Mouse (Mus musculus): ENCODE results near the gene Bcam. TPM values are rescaled to one million over a fixed set of nuclear protein-coding genes. Genes with fewer than 3 reads are reported as not detected.

The Bcam gene
- polyA plus RNA-seq, 1 experiment from 2014 or later = 120 TPM

DNA sequence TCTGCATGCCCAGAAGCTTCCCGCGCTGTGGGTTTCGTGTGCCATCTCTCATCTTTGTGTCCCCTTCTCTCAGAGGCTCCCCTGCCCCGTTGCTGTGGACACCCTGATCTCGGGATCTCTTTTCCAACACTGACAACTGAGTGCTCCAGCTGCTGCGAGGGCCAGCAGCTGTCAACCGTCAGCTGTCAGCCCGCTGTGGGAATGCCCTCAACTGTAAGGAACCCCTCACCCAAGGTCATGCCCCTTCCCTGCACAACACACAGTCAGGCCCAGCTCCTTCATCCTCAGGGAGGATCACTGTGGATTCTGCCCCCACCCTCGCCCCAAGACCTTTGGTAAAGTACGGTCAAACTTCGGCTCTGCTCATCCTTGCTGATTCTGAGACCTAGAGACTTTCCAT lies 8.5 kb downstream of the Bcam start:
- peak; percentile 56; the same call in 1 of the 2 replicates for ATAC-seq (ENCODE audit: insufficient number of reproducible peaks, low FRiP score, low TSS enrichment, low read depth)
- H3K27me3 ChIP-seq = no peaks in the 10 kb centered on the region
- H3K9me3 ChIP-seq = no peaks in the 10 kb centered on the region
- H3K4me1 ChIP-seq = no peaks in the 10 kb centered on the region
- H3K27ac ChIP-seq = no peak overlapping the region
- H3K4me2 ChIP-seq = no peak overlapping the region
- H3K4me3 ChIP-seq = no peak overlapping the region
- H3K36me3 ChIP-seq = peaks cover 58% of the 10 kb centered on the region
- WGBS = 74% methylated on average over 11 of the region's 11 CpGs
- no peak overlapping the region for H3K9ac ChIP-seq

DNA sequence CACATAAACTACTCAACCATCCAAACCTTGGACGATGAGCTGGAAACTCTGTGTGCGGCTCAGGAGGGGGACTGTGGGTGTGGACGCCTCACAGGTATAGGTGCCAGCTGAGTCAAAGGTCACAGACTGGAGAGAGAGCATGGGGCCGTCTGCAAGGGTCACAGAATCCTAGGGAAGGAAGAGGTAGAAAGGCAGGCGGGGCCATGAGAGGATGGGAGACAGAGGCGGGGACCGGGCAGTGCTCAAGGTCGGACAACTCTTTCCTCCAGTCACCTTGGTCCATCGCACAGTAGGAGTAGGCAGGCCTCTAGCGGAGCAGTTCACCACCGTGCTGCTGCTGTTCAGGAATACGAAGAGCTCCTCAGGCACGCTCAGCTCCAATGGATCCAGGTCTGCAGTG lies 10.8 kb downstream of the Bcam start:
- Histone ChIP-seq H3K4me2 (no peak overlapping the region), H3K4me3 (no peak overlapping the region), H3K27ac (no peak overlapping the region), H3K9me3 (no peaks in the 10 kb centered on the region), H3K36me3 (peaks cover 52% of the 10 kb centered on the region), H3K4me1 (peaks cover 9% of the 10 kb centered on the region), H3K9ac (no peak overlapping the region), H3K27me3 (no peaks in the 10 kb centered on the region)
- ATAC-seq (ENCODE audit: insufficient number of reproducible peaks, low FRiP score, low TSS enrichment, low read depth) = no peak
- 85% methylated on average over 13 of the region's 13 CpGs for WGBS

DNA sequence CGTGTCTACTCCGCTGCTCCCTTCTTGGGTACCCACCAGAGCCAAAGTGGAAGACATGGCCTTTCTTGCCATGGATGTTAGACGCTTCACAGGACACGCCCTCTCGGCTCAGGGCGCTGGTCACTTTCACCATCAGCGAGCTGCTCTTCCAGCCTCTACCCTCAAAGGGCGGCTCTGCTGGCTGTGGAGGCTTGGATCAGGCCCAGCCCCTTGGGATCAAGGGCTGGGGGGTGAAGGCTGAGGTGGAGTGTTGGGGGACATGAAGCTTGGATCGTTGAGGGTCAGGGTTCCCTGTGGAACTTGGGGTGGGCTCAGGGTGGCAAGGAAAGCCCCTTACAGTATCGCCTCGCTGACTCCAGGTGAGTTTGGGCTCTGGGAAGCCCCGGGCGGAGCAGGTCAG lies 12.2 kb downstream of the Bcam start:
- peaks cover 9% of the 10 kb centered on the region for H3K4me1 ChIP-seq
- H3K27ac ChIP-seq = no peak overlapping the region
- no peak for ATAC-seq (ENCODE audit: insufficient number of reproducible peaks, low FRiP score, low TSS enrichment, low read depth)
- no peaks in the 10 kb centered on the region for H3K27me3 ChIP-seq
- H3K36me3 ChIP-seq = peaks cover 39% of the 10 kb centered on the region
- H3K4me3 ChIP-seq = no peak overlapping the region
- H3K4me2 ChIP-seq = no peak overlapping the region
- no peak overlapping the region for H3K9ac ChIP-seq
- H3K9me3 ChIP-seq = no peaks in the 10 kb centered on the region
- 88% methylated on average over 13 of the region's 13 CpGs for WGBS

GRCm38 (mm10) chr7:19755851-19756786 lies 14.7 kb downstream of the Bcam start:
- H3K4me1 ChIP-seq = peaks cover 9% of the 10 kb centered on the region
- peak overlapping the region; percentile 74 for H3K27ac ChIP-seq
- no peak overlapping the region for H3K4me2 ChIP-seq
- 71% methylated on average over 23 of the region's 24 CpGs for WGBS
- no peaks in the 10 kb centered on the region for H3K27me3 ChIP-seq
- ATAC-seq (ENCODE audit: insufficient number of reproducible peaks, low FRiP score, low TSS enrichment, low read depth) = peak; percentile 53
- no peak overlapping the region for H3K9ac ChIP-seq
- no peaks in the 10 kb centered on the region for H3K9me3 ChIP-seq
- H3K4me3 ChIP-seq = no peak overlapping the region
- peaks cover 26% of the 10 kb centered on the region for H3K36me3 ChIP-seq

GRCm38 (mm10) chr7:19755008-19755407 lies 15.8 kb downstream of the Bcam start:
- Histone ChIP-seq H3K4me3 (no peak overlapping the region), H3K4me1 (peaks cover 14% of the 10 kb centered on the region), H3K4me2 (no peak overlapping the region), H3K9me3 (no peaks in the 10 kb centered on the region), H3K27ac (no peak overlapping the region), H3K27me3 (no peaks in the 10 kb centered on the region), H3K9ac (no peak overlapping the region), H3K36me3 (peaks cover 22% of the 10 kb centered on the region)
- 76% methylated on average over 2 of the region's 2 CpGs for WGBS
- no peak for ATAC-seq (ENCODE audit: insufficient number of reproducible peaks, low FRiP score, low TSS enrichment, low read depth)

DNA sequence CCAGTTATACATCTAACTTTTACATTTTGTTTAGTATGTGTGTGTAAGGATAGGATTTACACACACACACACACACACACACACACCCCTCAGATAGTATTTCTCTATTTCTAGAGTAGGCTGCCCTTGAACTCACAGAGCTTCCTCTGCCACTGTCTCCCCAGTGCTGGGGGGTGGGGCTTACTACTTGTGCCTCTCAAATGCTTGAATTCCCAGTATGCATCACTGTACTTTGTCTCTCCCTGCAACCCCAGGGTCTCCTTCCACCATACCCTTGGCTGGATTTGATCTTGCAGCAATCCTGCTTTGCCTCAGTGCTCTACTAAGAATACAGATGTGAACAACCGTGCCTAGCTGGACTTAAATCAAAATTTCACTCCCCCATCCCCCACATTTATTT lies 16.8 kb downstream of the Bcam start:
- Histone ChIP-seq H3K4me2 (no peak overlapping the region), H3K9ac (no peak overlapping the region), H3K4me1 (peaks cover 17% of the 10 kb centered on the region), H3K36me3 (peaks cover 15% of the 10 kb centered on the region; the same call in 1 of the 2 replicates), H3K9me3 (no peaks in the 10 kb centered on the region), H3K27ac (no peak overlapping the region), H3K4me3 (no peak overlapping the region), H3K27me3 (no peaks in the 10 kb centered on the region)
- WGBS = 72% methylated on average over 1 of the region's 1 CpGs
- no peak for ATAC-seq (ENCODE audit: insufficient number of reproducible peaks, low FRiP score, low TSS enrichment, low read depth)

DNA sequence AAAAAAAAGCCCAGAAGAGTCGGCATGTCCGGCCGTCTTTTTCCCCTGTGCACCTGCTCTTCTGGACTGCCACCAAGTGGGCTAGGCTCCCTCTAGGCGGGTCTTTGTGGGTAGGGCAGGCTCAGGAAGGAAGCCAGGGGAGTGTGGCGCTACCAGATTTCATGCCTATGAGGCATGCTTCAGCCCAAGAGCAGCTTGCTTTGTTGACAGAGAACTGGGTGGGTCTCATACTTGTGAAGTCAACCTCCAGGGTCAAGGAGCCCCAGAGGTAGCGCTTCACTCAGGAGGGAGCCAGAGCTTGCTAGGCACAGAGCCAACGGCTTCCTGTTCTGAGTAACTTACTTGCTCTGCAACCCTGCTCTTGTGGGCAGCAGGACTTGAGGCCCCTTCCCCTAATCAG lies 17.2 kb downstream of the Bcam start:
- no peak for ATAC-seq (ENCODE audit: insufficient number of reproducible peaks, low FRiP score, low TSS enrichment, low read depth)
- H3K27ac ChIP-seq = no peak overlapping the region

GRCm38 (mm10) chr7:19752652-19753051 lies 18.2 kb downstream of the Bcam start:
- Histone ChIP-seq H3K27ac (no peak overlapping the region), H3K36me3 (peaks cover 4% of the 10 kb centered on the region; the same call in 1 of the 2 replicates), H3K4me1 (peaks cover 27% of the 10 kb centered on the region), H3K4me3 (no peak overlapping the region), H3K9me3 (no peaks in the 10 kb centered on the region), H3K9ac (no peak overlapping the region), H3K27me3 (no peaks in the 10 kb centered on the region), H3K4me2 (no peak overlapping the region)
- no peak for ATAC-seq (ENCODE audit: insufficient number of reproducible peaks, low FRiP score, low TSS enrichment, low read depth)
- 76% methylated on average over 8 of the region's 8 CpGs for WGBS

More for the DNA sequence above, 17.2 kb downstream of the Bcam start:
- no peak overlapping the region for H3K4me3 ChIP-seq
- peaks cover 12% of the 10 kb centered on the region; the same call in 1 of the 2 replicates for H3K36me3 ChIP-seq
- H3K4me2 ChIP-seq = no peak overlapping the region
- no peak overlapping the region for H3K9ac ChIP-seq
- peaks cover 18% of the 10 kb centered on the region for H3K4me1 ChIP-seq
- no peaks in the 10 kb centered on the region for H3K27me3 ChIP-seq
- no peaks in the 10 kb centered on the region for H3K9me3 ChIP-seq
- WGBS = 71% methylated on average over 7 of the region's 7 CpGs

- ATAC-seq (ENCODE audit: insufficient number of reproducible peaks, low FRiP score, low TSS enrichment, low read depth) = no peak
- no peaks in the 10 kb centered on the region for H3K27me3 ChIP-seq
- no peak overlapping the region for H3K9ac ChIP-seq
- no peak overlapping the region for H3K27ac ChIP-seq
- no peaks in the 10 kb centered on the region for H3K9me3 ChIP-seq
- no peak overlapping the region for H3K4me3 ChIP-seq
- no peak overlapping the region for H3K4me2 ChIP-seq
- H3K36me3 ChIP-seq = no peaks in the 10 kb centered on the region
- 56% methylated on average over 4 of the region's 4 CpGs for WGBS
- peaks cover 38% of the 10 kb centered on the region for H3K4me1 ChIP-seq
Measured at GRCm38 (mm10) chr7:19751070-19751383, 19.8 kb downstream of the Bcam start.

DNA sequence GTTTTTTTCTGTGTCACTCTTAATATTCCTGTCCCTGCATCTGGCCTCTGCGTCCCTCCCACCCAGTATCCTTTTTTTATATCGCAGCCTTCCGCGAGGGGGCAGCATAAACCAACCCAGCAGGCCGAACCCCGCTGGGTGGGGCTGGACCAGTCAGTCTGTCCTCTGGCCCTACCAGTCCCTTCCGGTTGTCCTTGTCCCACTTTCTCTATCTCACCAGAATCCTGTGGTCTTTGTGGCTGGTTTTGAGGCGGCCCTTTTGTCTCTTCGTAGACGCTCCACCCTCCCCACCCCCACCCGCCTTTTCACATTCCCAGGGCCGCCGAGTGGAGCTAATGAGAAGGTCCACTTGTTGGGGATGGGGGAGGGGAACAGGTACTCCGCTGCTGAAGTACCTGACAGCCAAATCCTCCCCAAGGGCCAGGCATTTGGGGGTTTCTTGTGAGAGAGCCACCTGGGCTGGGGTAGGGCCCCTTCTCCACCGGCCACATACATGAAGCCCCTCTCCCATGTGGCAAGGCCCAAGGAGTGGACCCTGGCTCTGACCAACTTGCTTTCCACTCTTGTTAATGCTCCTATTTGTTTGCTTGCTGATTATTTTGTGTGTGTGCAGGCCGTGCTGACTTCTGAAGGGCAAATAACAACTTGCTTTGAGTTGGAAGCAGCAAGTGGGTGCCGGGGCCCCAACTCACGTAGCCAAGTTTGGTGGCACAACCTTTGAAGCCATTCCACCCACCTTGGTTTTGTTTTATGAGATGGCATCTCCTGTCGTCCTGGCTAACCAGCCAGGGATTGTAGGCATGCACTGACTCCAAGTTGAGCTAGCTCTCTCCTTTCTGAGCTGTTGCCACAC lies 20.4 kb downstream of the Bcam start, which contains the start of gene Nectin2:
TSS of gene Nectin2 (minus strand) at position 267 of the 853 bp plus-strand sequence.
- no peaks in the 10 kb centered on the region for H3K9me3 ChIP-seq
- H3K4me1 ChIP-seq = peaks cover 38% of the 10 kb centered on the region
- peak within 1 kb of the TSS; percentile 94 for H3K27ac ChIP-seq
- 18% methylated on average over 19 of the region's 19 CpGs for WGBS
- H3K9ac ChIP-seq = peak within 1 kb of the TSS; percentile 79
- H3K36me3 ChIP-seq = no peaks in the 10 kb centered on the region
- H3K27me3 ChIP-seq = no peaks in the 10 kb centered on the region
- ATAC-seq (ENCODE audit: insufficient number of reproducible peaks, low FRiP score, low TSS enrichment, low read depth) = peak; percentile 78
- peak within 1 kb of the TSS; percentile 76 for H3K4me3 ChIP-seq
- peak within 1 kb of the TSS; percentile 79 for H3K4me2 ChIP-seq

DNA sequence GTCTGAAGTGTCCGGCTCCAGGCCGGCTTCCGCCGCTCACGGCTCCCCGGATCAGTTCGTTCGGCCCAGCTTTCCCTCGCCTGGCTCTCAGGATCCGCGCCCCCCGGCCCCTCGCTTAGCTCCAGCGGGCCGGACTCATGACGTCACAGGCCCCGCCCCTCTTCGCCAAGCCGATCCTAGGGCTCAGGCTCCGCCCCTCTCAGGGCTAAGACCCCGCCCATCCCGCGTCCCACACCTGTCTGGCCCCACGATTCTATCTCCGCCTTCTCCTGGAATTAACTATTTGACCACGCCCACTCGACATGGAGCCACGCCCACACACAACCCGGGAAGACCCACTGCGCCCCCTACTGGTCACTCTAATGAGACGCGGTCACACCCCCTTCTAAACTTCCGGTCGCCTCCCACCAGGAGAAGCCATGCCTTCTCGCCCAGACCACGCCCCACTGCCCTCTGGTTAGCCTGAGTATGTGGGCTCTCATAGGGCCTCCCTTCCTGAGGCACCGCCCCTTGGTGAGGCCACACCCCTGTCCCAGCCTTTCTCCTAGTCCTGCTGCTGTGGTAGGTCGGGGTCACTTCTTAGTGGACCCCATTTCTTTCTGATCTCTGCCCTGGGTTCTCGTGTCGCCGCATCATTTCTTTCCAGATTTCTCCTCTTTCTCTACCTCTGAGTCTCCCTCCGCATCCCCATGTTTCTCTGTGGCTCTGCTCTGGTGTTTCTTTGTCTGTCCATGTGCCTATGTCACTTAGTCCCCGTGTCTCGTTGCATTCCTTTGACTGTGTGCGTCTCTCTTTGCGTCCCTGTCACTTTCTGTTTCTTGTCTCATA lies 21.2 kb downstream of the Bcam start:
- ATAC-seq (ENCODE audit: insufficient number of reproducible peaks, low FRiP score, low TSS enrichment, low read depth) = peak; percentile 91
- no peaks in the 10 kb centered on the region for H3K36me3 ChIP-seq
- H3K4me2 ChIP-seq = peak overlapping the region; percentile 79
- peak overlapping the region; percentile 79 for H3K9ac ChIP-seq
- H3K4me1 ChIP-seq = peaks cover 46% of the 10 kb centered on the region
- H3K4me3 ChIP-seq = peak overlapping the region; percentile 76
- no peaks in the 10 kb centered on the region for H3K9me3 ChIP-seq
- peak overlapping the region; percentile 94 for H3K27ac ChIP-seq
- no peaks in the 10 kb centered on the region for H3K27me3 ChIP-seq
- WGBS = under 1% methylated on average over 45 of the region's 46 CpGs
